Mouse (Mus musculus): ENCODE measurements around the gene Zfp691. TPM values are rescaled to one million over a fixed set of nuclear protein-coding genes. Genes with fewer than 3 reads are reported as not detected.
A peak's percentile ranks its signal among the peaks of the same experiment; 100 is the strongest.

The Zfp691 gene
- 10.2 and 11.0 TPM in 2 replicates for polyA plus RNA-seq (2014; fragmentation: Nextera tagmentation; extraction: Ambion mirVana)

GRCm38 (mm10) chr4:119173851-119174453, at the start of gene Zfp691:
TSS of gene Zfp691 (minus strand) at chr4:119174195.
- no peaks in the 10 kb centered on the region for H3K27me3 ChIP-seq (ENCODE audit: control insufficient read depth, insufficient read depth, low read length)
- H3K4me1 ChIP-seq (ENCODE audit: control insufficient read depth, insufficient read depth, low read length), result 0 out of 2 replicates have a peak, but pooled peaks cover 3% of the 10 kb centered on the region
- ATAC-seq (ENCODE audit: low FRiP score, low TSS enrichment), result peak; percentile 100
- no peaks in the 10 kb centered on the region for H3K9me3 ChIP-seq (ENCODE audit: control insufficient read depth, low read length)
- peaks cover 16% of the 10 kb centered on the region for H3K36me3 ChIP-seq (ENCODE audit: control insufficient read depth, insufficient read depth, low read length)
- under 1% methylated on average over 40 of the region's 40 CpGs for WGBS
- H3K9ac ChIP-seq (ENCODE audit: low read depth, low read length), result peak within 1 kb of the TSS; percentile 80
- H3K4me2 ChIP-seq (replicated peaks; ENCODE audit: low read depth, low read length), result peak within 1 kb of the TSS; percentile 79
- H3K27ac ChIP-seq (ENCODE audit: low read depth, low read length), result no peak within 1 kb of the TSS; the same call in 1 of the 2 replicates
- H3K4me3 ChIP-seq (ENCODE audit: low read length), result peak within 1 kb of the TSS; percentile 80

- Histone ChIP-seq H3K9me3 (ENCODE audit: control insufficient read depth, low read length) (no peaks in the 10 kb centered on the region), H3K27ac (ENCODE audit: low read depth, low read length) (no peak overlapping the region), H3K9ac (ENCODE audit: low read depth, low read length) (no peak overlapping the region), H3K27me3 (ENCODE audit: control insufficient read depth, insufficient read depth, low read length) (no peaks in the 10 kb centered on the region), H3K36me3 (ENCODE audit: control insufficient read depth, insufficient read depth, low read length) (peaks cover 41% of the 10 kb centered on the region), H3K4me1 (ENCODE audit: control insufficient read depth, insufficient read depth, low read length) (no peaks in the 10 kb centered on the region), H3K4me2 (replicated peaks; ENCODE audit: low read depth, low read length) (no peak overlapping the region), H3K4me3 (ENCODE audit: low read length) (no peak overlapping the region)
- no peak for ATAC-seq (ENCODE audit: low FRiP score, low TSS enrichment)
- 76% methylated on average over 1 of the region's 1 CpGs for WGBS
These were observed 49.7 kb upstream of the Zfp691 start for GRCm38 (mm10) chr4:119223696-119224095.

GRCm38 (mm10) chr4:119218169-119218568, 44.2 kb upstream of the Zfp691 start, which contains the start of gene Tmem269:
TSS of gene Tmem269 (minus strand) at chr4:119218217.
- Histone ChIP-seq H3K4me3 (ENCODE audit: low read length) (no peak within 1 kb of the TSS), H3K4me1 (ENCODE audit: control insufficient read depth, insufficient read depth, low read length) (no peaks in the 10 kb centered on the region), H3K27me3 (ENCODE audit: control insufficient read depth, insufficient read depth, low read length) (no peaks in the 10 kb centered on the region), H3K27ac (ENCODE audit: low read depth, low read length) (no peak within 1 kb of the TSS), H3K4me2 (replicated peaks; ENCODE audit: low read depth, low read length) (no peak within 1 kb of the TSS), H3K36me3 (ENCODE audit: control insufficient read depth, insufficient read depth, low read length) (no peaks in the 10 kb centered on the region), H3K9me3 (ENCODE audit: control insufficient read depth, low read length) (no peaks in the 10 kb centered on the region), H3K9ac (ENCODE audit: low read depth, low read length) (no peak within 1 kb of the TSS)
- peak; percentile 45; the same call in 1 of the 2 replicates for ATAC-seq (ENCODE audit: low FRiP score, low TSS enrichment)
- WGBS, result 12% methylated on average over 11 of the region's 11 CpGs

- 73% methylated on average over 8 of the region's 8 CpGs for WGBS
- no peaks in the 10 kb centered on the region for H3K27me3 ChIP-seq (ENCODE audit: control insufficient read depth, insufficient read depth, low read length)
- H3K9me3 ChIP-seq (ENCODE audit: control insufficient read depth, low read length), result no peaks in the 10 kb centered on the region
- H3K4me1 ChIP-seq (ENCODE audit: control insufficient read depth, insufficient read depth, low read length), result no peaks in the 10 kb centered on the region
- H3K4me2 ChIP-seq (replicated peaks; ENCODE audit: low read depth, low read length), result no peak overlapping the region
- no peak overlapping the region for H3K27ac ChIP-seq (ENCODE audit: low read depth, low read length)
- no peak for ATAC-seq (ENCODE audit: low FRiP score, low TSS enrichment)
- H3K36me3 ChIP-seq (ENCODE audit: control insufficient read depth, insufficient read depth, low read length), result no peaks in the 10 kb centered on the region
- H3K9ac ChIP-seq (ENCODE audit: low read depth, low read length), result no peak overlapping the region
- H3K4me3 ChIP-seq (ENCODE audit: low read length), result no peak overlapping the region
These were observed 42.7 kb upstream of the Zfp691 start for GRCm38 (mm10) chr4:119216667-119217066.

- Histone ChIP-seq H3K36me3 (ENCODE audit: control insufficient read depth, insufficient read depth, low read length) (peaks cover 9% of the 10 kb centered on the region; the same call in 1 of the 2 replicates), H3K4me3 (ENCODE audit: low read length) (no peak overlapping the region), H3K27ac (ENCODE audit: low read depth, low read length) (no peak overlapping the region), H3K9me3 (ENCODE audit: control insufficient read depth, low read length) (no peaks in the 10 kb centered on the region), H3K9ac (ENCODE audit: low read depth, low read length) (no peak overlapping the region), H3K4me1 (ENCODE audit: control insufficient read depth, insufficient read depth, low read length) (no peaks in the 10 kb centered on the region), H3K4me2 (replicated peaks; ENCODE audit: low read depth, low read length) (no peak overlapping the region), H3K27me3 (ENCODE audit: control insufficient read depth, insufficient read depth, low read length) (no peaks in the 10 kb centered on the region)
- peak; percentile 44; the same call in 1 of the 2 replicates for ATAC-seq (ENCODE audit: low FRiP score, low TSS enrichment)
- 20% methylated on average over 8 of the region's 8 CpGs for WGBS
These were observed 30.7 kb upstream of the Zfp691 start for GRCm38 (mm10) chr4:119204672-119205071.

- H3K4me3 ChIP-seq (ENCODE audit: low read length), result no peak overlapping the region
- WGBS, result 87% methylated on average over 6 of the region's 6 CpGs
- no peaks in the 10 kb centered on the region for H3K9me3 ChIP-seq (ENCODE audit: control insufficient read depth, low read length)
- no peaks in the 10 kb centered on the region for H3K4me1 ChIP-seq (ENCODE audit: control insufficient read depth, insufficient read depth, low read length)
- H3K27ac ChIP-seq (ENCODE audit: low read depth, low read length), result no peak overlapping the region
- H3K27me3 ChIP-seq (ENCODE audit: control insufficient read depth, insufficient read depth, low read length), result no peaks in the 10 kb centered on the region
- no peak overlapping the region for H3K9ac ChIP-seq (ENCODE audit: low read depth, low read length)
- no peak for ATAC-seq (ENCODE audit: low FRiP score, low TSS enrichment)
- H3K36me3 ChIP-seq (ENCODE audit: control insufficient read depth, insufficient read depth, low read length), result peaks cover 18% of the 10 kb centered on the region; the same call in 1 of the 2 replicates
- H3K4me2 ChIP-seq (replicated peaks; ENCODE audit: low read depth, low read length), result no peak overlapping the region
These were observed 24.1 kb upstream of the Zfp691 start for GRCm38 (mm10) chr4:119198105-119198504.

GRCm38 (mm10) chr4:119195582-119196320, 21.8 kb upstream of the Zfp691 start:
- Histone ChIP-seq H3K9me3 (ENCODE audit: control insufficient read depth, low read length) (no peaks in the 10 kb centered on the region), H3K9ac (ENCODE audit: low read depth, low read length) (peak overlapping the region; percentile 85), H3K27ac (ENCODE audit: low read depth, low read length) (peak overlapping the region; percentile 24; the same call in 1 of the 2 replicates), H3K27me3 (ENCODE audit: control insufficient read depth, insufficient read depth, low read length) (no peaks in the 10 kb centered on the region), H3K36me3 (ENCODE audit: control insufficient read depth, insufficient read depth, low read length) (peaks cover 11% of the 10 kb centered on the region; the same call in 1 of the 2 replicates), H3K4me2 (replicated peaks; ENCODE audit: low read depth, low read length) (peak overlapping the region; percentile 72), H3K4me1 (ENCODE audit: control insufficient read depth, insufficient read depth, low read length) (no peaks in the 10 kb centered on the region), H3K4me3 (ENCODE audit: low read length) (peak overlapping the region; percentile 87)
- ATAC-seq (ENCODE audit: low FRiP score, low TSS enrichment), result no peak; the same call in 1 of the 2 replicates
- WGBS, result 10% methylated on average over 18 of the region's 18 CpGs

- Histone ChIP-seq H3K27me3 (ENCODE audit: control insufficient read depth, insufficient read depth, low read length) (no peaks in the 10 kb centered on the region), H3K4me3 (ENCODE audit: low read length) (peak within 1 kb of the TSS; percentile 87), H3K9me3 (ENCODE audit: control insufficient read depth, low read length) (no peaks in the 10 kb centered on the region), H3K27ac (ENCODE audit: low read depth, low read length) (peak within 1 kb of the TSS; percentile 24; the same call in 1 of the 2 replicates), H3K4me2 (replicated peaks; ENCODE audit: low read depth, low read length) (peak within 1 kb of the TSS; percentile 72), H3K4me1 (ENCODE audit: control insufficient read depth, insufficient read depth, low read length) (no peaks in the 10 kb centered on the region), H3K36me3 (ENCODE audit: control insufficient read depth, insufficient read depth, low read length) (peaks cover 9% of the 10 kb centered on the region; the same call in 1 of the 2 replicates), H3K9ac (ENCODE audit: low read depth, low read length) (peak within 1 kb of the TSS; percentile 85)
- peak; percentile 97 for ATAC-seq (ENCODE audit: low FRiP score, low TSS enrichment)
- whole genome bisulfite sequencing, result under 1% methylated on average over 45 of the region's 47 CpGs
These were observed 21.1 kb upstream of the Zfp691 start, which contains the start of gene Svbp for GRCm38 (mm10) chr4:119194909-119195581. TSS of gene Svbp (plus strand) at chr4:119195306.
